Mouse (Mus musculus): ENCODE data around the gene Olfr1434.
"Not testable (repeated sequence)": the region's sequence is repeated elsewhere in the genome, so short reads cannot be mapped to it uniquely, and the experiment has no call there.

The Olfr1434 gene

DNA sequence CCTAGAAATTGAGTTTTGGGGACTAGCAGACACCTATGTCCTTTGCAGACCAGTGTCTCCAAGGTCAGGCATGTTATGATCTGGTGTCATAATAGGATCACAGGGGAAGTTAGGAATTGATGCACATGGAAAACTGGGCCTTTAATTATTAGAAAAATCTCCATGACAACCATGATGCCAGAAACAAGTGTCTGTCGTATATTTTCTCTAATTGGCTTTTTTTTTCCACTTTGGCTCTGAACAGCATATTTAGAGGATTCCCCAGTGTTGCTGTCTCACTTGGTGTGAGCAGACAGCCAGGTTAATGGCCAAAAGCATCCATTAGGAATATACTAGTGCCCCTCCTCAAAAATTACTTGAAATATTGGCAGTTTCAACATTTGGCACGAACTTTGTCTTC lies at the start of gene Olfr1434:
TSS of gene Olfr1434 (plus strand) at position 301 of the 400 bp plus-strand sequence.
- DNase-seq (ENCODE audit: low spot score): no peak

DNA sequence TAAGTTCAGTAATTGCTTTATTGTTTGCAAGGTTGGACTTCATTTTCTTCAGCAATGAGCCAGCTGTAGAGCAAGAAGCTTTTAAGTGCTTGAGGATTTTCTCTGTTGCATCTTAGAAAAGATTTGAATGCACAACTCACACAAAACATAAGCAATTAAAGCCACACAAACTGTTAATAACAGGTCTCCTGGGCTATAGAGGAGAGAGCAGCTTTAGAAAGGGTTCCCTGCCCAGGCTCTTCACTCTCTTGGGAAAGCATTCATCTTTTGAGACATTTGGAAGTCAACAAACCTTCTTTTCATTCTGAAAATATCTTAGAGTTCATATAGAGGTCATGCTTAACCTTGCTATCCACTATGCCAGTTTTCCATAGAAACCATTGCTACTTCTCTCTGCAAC lies 47.2 kb upstream of the Olfr1434 start, which contains the start of gene Olfr1432:
TSS of gene Olfr1432 (minus strand) at position 101 of the 400 bp plus-strand sequence.
- not testable (repeated sequence) for DNase-seq (ENCODE audit: low spot score)

DNA sequence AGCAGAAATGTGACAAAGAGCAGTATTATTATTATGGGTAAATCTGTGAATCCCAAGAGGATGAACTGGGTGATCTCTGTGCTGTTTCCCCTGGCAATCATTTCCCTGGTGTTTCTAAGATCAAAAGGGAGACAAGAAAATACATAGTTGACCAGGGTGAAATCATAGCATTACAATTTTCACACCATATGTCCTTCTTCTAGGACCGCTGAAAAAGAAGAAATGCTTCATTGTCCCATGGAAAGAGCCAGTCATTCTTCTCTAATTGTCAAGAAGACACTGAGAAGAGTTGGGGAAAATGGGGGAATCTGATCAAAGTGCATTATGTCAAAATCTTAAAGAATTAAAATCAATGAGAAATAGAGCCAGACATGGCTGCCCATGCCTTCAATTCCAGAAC lies 38.1 kb upstream of the Olfr1434 start, which contains the start of gene Olfr262:
TSS of gene Olfr262 (minus strand) at position 101 of the 400 bp plus-strand sequence.
- DNase-seq (ENCODE audit: low spot score): no peak

DNA sequence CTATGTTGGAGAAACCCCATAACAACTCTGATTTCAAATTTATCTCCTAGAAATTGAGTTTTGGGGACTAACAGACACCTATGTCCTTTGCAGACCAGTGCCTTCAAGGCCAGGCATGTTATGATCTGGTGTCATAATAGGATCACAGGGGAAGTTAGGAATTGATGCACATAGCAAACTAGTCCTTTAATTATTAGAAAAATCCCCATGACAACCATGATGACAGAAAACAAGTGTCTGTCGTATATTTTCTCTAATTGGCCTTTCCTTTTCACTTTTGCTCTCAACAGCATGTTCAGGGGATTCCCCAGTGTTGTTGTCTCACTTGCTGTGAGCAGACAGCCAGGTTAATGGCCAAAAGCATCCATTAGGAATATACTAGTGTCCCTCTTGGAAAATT lies 18.9 kb upstream of the Olfr1434 start, which contains the start of gene Olfr235:
TSS of gene Olfr235 (plus strand) at position 301 of the 400 bp plus-strand sequence.
- no peak for DNase-seq (ENCODE audit: low spot score)

DNA sequence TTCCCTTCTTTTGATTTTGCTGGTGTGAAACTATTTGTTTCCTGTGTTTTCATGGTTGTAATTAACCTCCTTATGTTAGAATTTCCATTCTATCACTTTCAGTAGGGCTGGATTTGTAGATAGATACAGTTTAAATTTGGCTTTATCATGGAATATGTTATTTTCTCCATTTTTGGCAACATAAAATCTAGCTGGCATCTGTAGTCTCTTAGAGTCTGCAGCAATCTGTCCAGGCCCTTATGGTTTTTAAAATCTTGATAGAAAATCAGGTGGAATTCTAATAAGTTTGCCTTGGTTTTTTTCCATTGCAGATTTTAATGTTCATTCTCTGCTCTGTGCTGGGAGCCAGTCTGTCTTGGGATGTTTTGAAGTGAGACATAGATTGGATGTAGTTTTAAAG lies 13.3 kb downstream of the Olfr1434 start:
- no peak for DNase-seq (ENCODE audit: low spot score)

DNA sequence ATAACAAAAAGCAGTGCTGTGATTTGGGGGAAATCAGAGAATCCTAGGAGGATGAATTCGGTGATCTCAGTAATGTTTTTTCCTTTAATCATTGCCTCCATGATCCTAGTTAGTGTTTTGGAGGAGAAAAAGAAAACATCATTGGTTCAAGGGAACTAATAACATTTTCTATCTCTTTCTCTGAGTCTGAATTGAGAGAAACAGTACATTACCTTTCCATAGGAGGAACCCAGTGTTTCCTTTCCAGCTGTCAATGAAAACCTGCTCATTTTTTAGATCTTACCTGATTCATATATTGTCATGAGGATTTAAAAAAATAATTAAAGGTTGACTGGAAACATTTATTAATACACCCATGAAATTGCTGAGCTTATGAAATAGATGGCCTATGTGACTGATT lies 19.4 kb downstream of the Olfr1434 start, which contains the start of gene Olfr1436:
TSS of gene Olfr1436 (minus strand) at position 101 of the 400 bp plus-strand sequence.
- DNase-seq (ENCODE audit: low spot score): not testable (repeated sequence)

DNA sequence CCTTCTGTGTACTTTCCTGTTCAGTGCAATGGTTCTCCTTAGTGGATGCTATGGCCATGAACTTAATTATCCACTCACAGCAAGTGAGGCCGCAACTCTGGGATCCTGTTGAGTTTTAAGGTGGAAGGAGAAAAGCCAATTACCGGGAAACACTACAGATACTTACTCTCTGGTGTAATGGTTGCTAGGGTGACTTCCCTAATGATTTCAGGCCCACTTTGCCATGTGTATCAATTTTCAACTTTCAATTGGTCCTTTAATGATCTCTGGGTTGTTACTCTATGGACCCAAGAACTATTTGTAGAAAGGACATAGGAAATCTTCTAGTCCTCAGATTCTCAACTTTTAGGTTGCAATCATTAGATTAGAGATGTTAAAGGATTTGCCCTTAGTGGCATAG lies 45.3 kb downstream of the Olfr1434 start, which contains the start of gene Olfr1437:
TSS of gene Olfr1437 (minus strand) at position 101 of the 400 bp plus-strand sequence.
- no peak for DNase-seq (ENCODE audit: low spot score)
